Mouse (Mus musculus) lung, adult 2 months (tissue): Measurements from ENCODE around the gene Pak4.
"Not testable (repeated sequence)": the region's sequence is repeated elsewhere in the genome, so short reads cannot be mapped to it uniquely, and the experiment has no call there.

Experiments used
- CTCF ChIP-seq: fragments of 200-500 bp; IDR thresholded peaks from 2 replicates; pipeline ENCODE4 v1.5.1; 2011; ENCODE audit warnings: mild to moderate bottlenecking, low read length, control low read depth; ENCODE audit not compliant: insufficient read depth
- POLR2A ChIP-seq: fragments of 200-500 bp; IDR thresholded peaks from 2 replicates; pipeline ENCODE4 v1.6.1; 2011; ENCODE audit warnings: low read depth, mild to moderate bottlenecking, control low read depth, low read length, borderline replicate concordance; ENCODE audit errors: extremely low read depth

- not testable (repeated sequence) for TF ChIP-seq CTCF, POLR2A
Measured at GRCm38 (mm10) chr7:28603788-28604187, 5.8 kb upstream of the Pak4 start.
